Mouse (Mus musculus) liver, embryonic 14.5 days (tissue): ENCODE data around the gene Shbg.
A peak's percentile ranks its signal among the peaks of the same experiment; 100 is the strongest.

ENCODE experiments used
- CTCF ChIP-seq: IDR thresholded peaks from 2 replicates; pipeline ENCODE4 v1.5.1; 2016; ENCODE audit warnings: antibody characterized with exemption, low read depth, control low read depth
- EP300 ChIP-seq: IDR thresholded peaks from 2 replicates; pipeline ENCODE4 v1.6.1; 2016; ENCODE audit warnings: antibody characterized with exemption, low read depth

DNA sequence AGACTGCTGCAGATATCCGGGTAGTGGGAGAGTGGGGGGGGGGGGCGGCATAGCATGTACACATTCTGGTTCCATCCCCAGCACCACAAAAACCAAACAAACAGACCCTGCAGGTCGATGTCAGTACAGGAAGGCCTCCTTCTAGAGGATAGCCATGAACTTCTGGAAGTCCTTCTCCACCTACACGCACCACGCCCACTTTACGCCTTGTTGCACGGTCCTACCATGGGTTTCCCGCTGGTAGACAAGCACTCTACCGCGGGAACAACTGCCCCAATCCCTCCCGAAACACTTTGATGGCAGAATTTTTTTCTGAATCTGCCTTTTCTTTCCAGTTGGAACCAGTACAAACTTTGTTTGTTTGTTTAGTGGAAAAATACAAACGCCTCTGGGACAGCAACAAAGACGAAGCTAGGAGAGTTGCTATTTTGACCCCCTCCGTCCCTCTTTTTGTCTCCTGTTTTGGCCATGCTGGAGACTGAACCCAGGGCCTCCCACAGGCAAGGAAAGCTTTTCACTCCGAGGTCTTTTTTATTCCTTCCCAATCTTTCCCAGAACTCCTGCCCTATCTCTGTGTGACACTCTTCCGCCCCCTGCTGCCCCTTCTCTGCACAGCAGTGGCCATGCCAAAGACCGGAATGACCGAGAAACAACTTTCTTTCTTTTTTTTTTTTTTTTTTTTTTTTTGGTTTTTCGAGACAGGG, 4.0 kb downstream of the Shbg start:
- peak; percentile 92 for TF ChIP-seq CTCF
- TF ChIP-seq EP300 = no peak
